Comparison of ENCODE assay signal across 9 mouse cellular contexts in genomic region chr15:77820480-77821163, GRCm38 (mm10). TPM values are rescaled to one million over a fixed set of nuclear protein-coding genes. Genes with fewer than 3 reads are reported as not detected.
DNase-seq lines count a peak whose midpoint lies in the region; ATAC-seq and TF ChIP-seq lines count a peak whose summit lies in the region.
"Had no signal": no experiment of that assay in that cellular context is flagged by ENCODE, and none has a peak within 500 bp of the region (broad histone marks: within the 10 kb centered on the region; RNA-seq: fewer than 3 reads in every experiment).

No protein-coding gene starts in this region.

- ATAC-seq in kidney, embryonic 15.5 days (replicated peaks; ENCODE audit: low FRiP score) = no peak
- peak; percentile 5 for ATAC-seq in Patski
- ATAC-seq in embryonic facial prominence, embryonic 13.5 days (ENCODE audit: insufficient number of reproducible peaks, insufficient read depth, low FRiP score, low TSS enrichment, low read depth) = no peak
- ATAC-seq in lung, postnatal 0 days = peak; percentile 14
- no peak for ATAC-seq in hindbrain, embryonic 14.5 days (ENCODE audit: low FRiP score)

- TF ChIP-seq CTCF in Patski (IDR thresholded peaks at IDR 0.05) = no peak
- TF ChIP-seq CTCF in lung, postnatal 0 days (IDR thresholded peaks at IDR 0.05) = no peak

- CTCF ChIA-PET in Patski (lab: Charles Lee) = interaction anchor here (1.1 to 2.2 kb wide), 5 partner anchors 12 to 97 kb away, joined by 3 to 7 read pairs (median 4); no protein-coding TSS in a partner anchor

- H3K36me3 ChIP-seq in kidney, embryonic 15.5 days = no peaks in the 10 kb centered on the region; the same call in 1 of the 2 replicates
- H3K36me3 ChIP-seq in embryonic facial prominence, embryonic 13.5 days = no peaks in the 10 kb centered on the region
- H3K36me3 ChIP-seq in lung, postnatal 0 days (ENCODE audit: insufficient read depth, low read length) = no peaks in the 10 kb centered on the region
- H3K36me3 ChIP-seq in hindbrain, embryonic 14.5 days (replicated peaks; ENCODE audit: control insufficient read depth, insufficient read depth) = no peaks in the 10 kb centered on the region

- H3K4me2 ChIP-seq in kidney, embryonic 15.5 days = no peak overlapping the region; the same call in 1 of the 2 replicates
- H3K4me2 ChIP-seq in embryonic facial prominence, embryonic 13.5 days = no peak overlapping the region
- peak overlapping the region; percentile 14; the same call in 1 of the 2 replicates for H3K4me2 ChIP-seq in lung, postnatal 0 days (replicated peaks; ENCODE audit: low read depth, low read length)
- no peak overlapping the region for H3K4me2 ChIP-seq in hindbrain, embryonic 14.5 days (replicated peaks)

- WGBS in kidney, embryonic 15.5 days = 36% methylated on average over 3 of the region's 3 CpGs
- WGBS in embryonic facial prominence, embryonic 13.5 days = 31% methylated on average over 3 of the region's 3 CpGs
- WGBS in lung, postnatal 0 days = 1% methylated on average over 3 of the region's 3 CpGs
- 78% methylated on average over 3 of the region's 3 CpGs for WGBS in hindbrain, embryonic 14.5 days

- peaks cover 99% of the 10 kb centered on the region for H3K4me1 ChIP-seq in kidney, embryonic 15.5 days
- peaks cover 83% of the 10 kb centered on the region for H3K4me1 ChIP-seq in embryonic facial prominence, embryonic 13.5 days
- H3K4me1 ChIP-seq in lung, postnatal 0 days (ENCODE audit: insufficient read depth, low read depth, low read length) = peaks cover 66% of the 10 kb centered on the region
- H3K4me1 ChIP-seq in hindbrain, embryonic 14.5 days (replicated peaks; ENCODE audit: control insufficient read depth, insufficient read depth, low read length) = 0 out of 2 replicates have a peak, but pooled peaks cover 8% of the 10 kb centered on the region

- H3K4me3 ChIP-seq in kidney, embryonic 15.5 days (replicated peaks) = no peak overlapping the region
- no peak overlapping the region for H3K4me3 ChIP-seq in embryonic facial prominence, embryonic 13.5 days
- no peak overlapping the region for H3K4me3 ChIP-seq in lung, postnatal 0 days (ENCODE audit: low read depth, low read length)
- no peak overlapping the region for H3K4me3 ChIP-seq in hindbrain, embryonic 14.5 days (replicated peaks; ENCODE audit: low read length)

- no peaks in the 10 kb centered on the region for H3K9me3 ChIP-seq in kidney, embryonic 15.5 days (replicated peaks)
- H3K9me3 ChIP-seq in embryonic facial prominence, embryonic 13.5 days = no peaks in the 10 kb centered on the region
- no peaks in the 10 kb centered on the region for H3K9me3 ChIP-seq in lung, postnatal 0 days (ENCODE audit: low read length)
- H3K9me3 ChIP-seq in hindbrain, embryonic 14.5 days (ENCODE audit: control insufficient read depth, low read length) = no peaks in the 10 kb centered on the region

- no peak for DNase-seq in kidney, adult 11 months
- no peak for DNase-seq in Patski (ENCODE audit: low read depth, low spot score)
- peak; percentile 75 for DNase-seq in lung, postnatal 0 days (ENCODE audit: low spot score)
- no peak for DNase-seq in spleen, postnatal 36 days (ENCODE audit: low spot score in 2 of 2)
- no peak for DNase-seq in hindbrain, embryonic 14.5 days (ENCODE audit: low spot score)
- no peak for DNase-seq in right cerebral cortex, adult 18-20 months
- DNase-seq: right cerebral cortex, postnatal 25 days had no signal

- POLR2A ChIA-PET in Patski (lab: Charles Lee) = interaction anchor here (1.0 to 2.2 kb wide), 8 partner anchors 9 to 27 kb away, joined by 3 to 16 read pairs (median 4); partner anchors contain the start of gene Myh9

- no peak overlapping the region for H3K9ac ChIP-seq in kidney, embryonic 15.5 days
- H3K9ac ChIP-seq in embryonic facial prominence, embryonic 13.5 days = 0 out of 2 replicates have a peak overlapping the region, but pooled peaks have one; percentile 46
- no peak overlapping the region for H3K9ac ChIP-seq in lung, postnatal 0 days (replicated peaks; ENCODE audit: low read depth)
- no peak overlapping the region for H3K9ac ChIP-seq in hindbrain, embryonic 14.5 days

- TF ChIP-seq EP300 in lung, postnatal 0 days (IDR thresholded peaks at IDR 0.05) = peak; percentile 77

- in situ Hi-C loops in Patski (cut with MboI; ENCODE audit: low pct_unique_long_range_greater_than_20kb) = no loop called here

- H3K27me3 ChIP-seq in kidney, embryonic 15.5 days = no peaks in the 10 kb centered on the region
- H3K27me3 ChIP-seq in Patski = no peaks in the 10 kb centered on the region
- no peaks in the 10 kb centered on the region for H3K27me3 ChIP-seq in embryonic facial prominence, embryonic 13.5 days
- no peaks in the 10 kb centered on the region for H3K27me3 ChIP-seq in lung, postnatal 0 days (replicated peaks; ENCODE audit: insufficient read depth, low read length)
- no peaks in the 10 kb centered on the region for H3K27me3 ChIP-seq in hindbrain, embryonic 14.5 days (ENCODE audit: control insufficient read depth, insufficient read depth, low read length)

- peak overlapping the region; percentile 86 for H3K27ac ChIP-seq in kidney, embryonic 15.5 days
- peak overlapping the region; percentile 81 for H3K27ac ChIP-seq in embryonic facial prominence, embryonic 13.5 days
- H3K27ac ChIP-seq in lung, postnatal 0 days (ENCODE audit: low read length) = peak overlapping the region; percentile 90
- H3K27ac ChIP-seq in hindbrain, embryonic 14.5 days = no peak overlapping the region

RNA-seq across cellular contexts. Expression of gene Myh9, which starts 21.4 kb away (rescaled TPM):
- polyA plus RNA-seq in kidney, embryonic 15.5 days (2015; fragmentation: Nextera tagmentation; extraction: Ambion mirVana) = 56.2 and 60.2 TPM in 2 replicates
- polyA plus RNA-seq in Patski (2021) = 677 TPM
- 36.2 and 41.0 TPM in 2 replicates for polyA plus RNA-seq in embryonic facial prominence, embryonic 13.5 days (2015; fragmentation: Nextera tagmentation; extraction: Ambion mirVana)
- 59.3 and 67.3 TPM in 2 replicates for polyA plus RNA-seq in lung, postnatal 0 days (2015; fragmentation: Nextera tagmentation; extraction: Ambion mirVana)
- 14.4 and 14.6 TPM in 2 replicates for polyA plus RNA-seq in hindbrain, embryonic 14.5 days (2014; fragmentation: Nextera tagmentation; extraction: Ambion mirVana)

Comparison
In these comparisons a context has a peak if more than half of its experiments do, and no peak if none do; other contexts are left out.
1. ATAC-seq: peak in Patski (single experiment) and lung, postnatal 0 days (single experiment); none in kidney, embryonic 15.5 days (single experiment), embryonic facial prominence, embryonic 13.5 days (single experiment) and hindbrain, embryonic 14.5 days (single experiment).